Mouse (Mus musculus): Measurements from ENCODE around the gene Poc1b.

The Poc1b gene

GRCm38 (mm10) chr10:99226782-99227181, 119.9 kb downstream of the Poc1b start:
- no peak for DNase-seq (ENCODE audit: low spot score in 2 of 2)

- no peak for DNase-seq (ENCODE audit: low spot score in 2 of 2)
These were observed 121.4 kb downstream of the Poc1b start for GRCm38 (mm10) chr10:99227968-99228864.

GRCm38 (mm10) chr10:99229031-99229684, 122.3 kb downstream of the Poc1b start:
- no peak for DNase-seq (ENCODE audit: low spot score in 2 of 2)

DNA sequence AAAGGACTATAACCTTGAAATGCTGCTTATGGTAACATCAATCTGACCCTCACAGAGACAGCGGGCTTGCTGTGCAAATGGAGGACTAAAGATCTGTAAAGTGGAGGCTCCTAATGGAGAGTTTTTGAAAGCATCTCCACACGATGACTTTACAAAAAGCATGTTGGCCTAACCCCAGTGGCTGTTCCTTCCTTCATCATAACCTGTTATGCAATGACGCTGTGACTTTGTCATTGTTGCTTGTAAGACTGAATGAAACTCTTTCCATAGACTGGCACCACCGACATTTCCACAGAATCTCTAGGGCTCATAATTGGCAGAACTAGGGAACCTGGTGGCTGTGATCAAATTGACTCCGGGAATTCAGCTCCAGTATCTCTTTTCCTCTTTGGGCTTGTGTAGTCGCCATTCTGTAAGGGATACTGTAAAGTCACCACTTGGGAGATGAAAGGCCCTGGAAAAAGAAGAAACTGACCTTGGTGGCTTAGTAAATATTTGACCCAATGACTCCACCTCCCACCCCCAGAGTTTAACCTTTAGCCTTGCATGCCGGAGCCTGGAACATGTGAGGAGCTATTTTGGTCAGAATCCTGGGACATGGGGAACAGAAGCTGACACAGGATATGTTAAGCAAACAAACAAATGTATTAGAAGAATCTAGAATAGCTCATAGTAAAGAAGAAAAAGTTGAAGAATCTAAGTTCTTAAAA, 125.8 kb downstream of the Poc1b start:
- no peak for DNase-seq (ENCODE audit: low spot score in 2 of 2)

GRCm38 (mm10) chr10:99234336-99234735, 127.5 kb downstream of the Poc1b start:
- no peak for DNase-seq (ENCODE audit: low spot score in 2 of 2)

GRCm38 (mm10) chr10:99235081-99235480, 128.2 kb downstream of the Poc1b start:
- no peak for DNase-seq (ENCODE audit: low spot score in 2 of 2)

DNA sequence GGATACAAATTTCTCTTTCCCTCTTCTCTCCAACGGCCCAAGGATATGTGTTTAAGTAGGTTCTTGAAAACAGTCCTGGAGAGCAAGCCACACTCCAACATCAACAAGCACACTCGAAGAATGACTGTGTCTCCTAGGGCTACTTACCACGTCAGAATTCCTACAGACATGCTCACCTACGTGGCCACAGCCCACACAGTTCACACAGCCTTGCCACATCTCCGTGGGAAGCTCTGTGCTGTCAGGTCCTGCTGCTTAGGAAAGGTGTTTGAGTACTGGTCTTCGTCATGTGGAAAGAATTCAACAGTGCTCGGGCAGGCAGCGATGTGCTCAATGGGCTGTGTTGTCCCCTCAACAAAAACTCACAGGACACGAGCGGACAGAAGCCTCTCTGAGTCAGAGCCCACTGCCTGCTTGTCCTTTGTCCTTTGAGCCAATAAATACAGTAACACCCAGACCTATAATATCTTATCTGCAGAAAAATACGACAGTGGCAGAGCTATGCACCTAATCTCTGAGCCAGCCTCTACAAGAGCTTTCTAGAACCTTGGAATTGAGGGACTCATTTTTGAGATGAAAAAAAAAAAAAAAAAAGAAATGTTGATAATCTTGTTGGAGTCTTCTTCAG, 130.5 kb downstream of the Poc1b start:
- no peak for DNase-seq (ENCODE audit: low spot score in 2 of 2)

- no peak for DNase-seq (ENCODE audit: low spot score in 2 of 2)
These were observed 131.7 kb downstream of the Poc1b start for GRCm38 (mm10) chr10:99238537-99238936.

GRCm38 (mm10) chr10:99241284-99241828, 134.5 kb downstream of the Poc1b start:
- DNase-seq (ENCODE audit: low spot score in 2 of 2), result no peak

- DNase-seq (ENCODE audit: low spot score in 2 of 2), result peak; percentile 63 to 67
These were observed 135.2 kb downstream of the Poc1b start for GRCm38 (mm10) chr10:99241829-99242711.

DNA sequence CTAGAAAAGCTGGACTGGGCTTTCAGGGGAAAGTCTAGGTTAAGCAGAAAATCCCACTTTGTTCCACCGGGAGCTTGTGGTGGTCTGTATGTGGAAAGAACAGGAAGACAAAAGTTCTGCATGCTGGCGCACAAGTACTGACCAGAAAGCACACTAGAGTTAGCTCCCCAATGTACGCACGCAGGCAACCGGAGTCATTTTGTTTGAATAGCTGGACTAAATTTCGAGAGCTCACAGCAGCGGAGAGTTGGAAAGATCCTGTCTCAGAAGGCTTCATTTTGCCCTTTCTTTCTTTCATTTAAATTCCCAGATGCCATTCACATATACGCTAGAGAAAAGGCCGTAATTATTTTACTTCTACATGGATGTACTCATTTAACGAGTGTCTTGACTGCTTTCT, 135.9 kb downstream of the Poc1b start:
- no peak for DNase-seq (ENCODE audit: low spot score in 2 of 2)

- DNase-seq (ENCODE audit: low spot score in 2 of 2), result no peak
These were observed 137.2 kb downstream of the Poc1b start for GRCm38 (mm10) chr10:99243907-99244489.

DNA sequence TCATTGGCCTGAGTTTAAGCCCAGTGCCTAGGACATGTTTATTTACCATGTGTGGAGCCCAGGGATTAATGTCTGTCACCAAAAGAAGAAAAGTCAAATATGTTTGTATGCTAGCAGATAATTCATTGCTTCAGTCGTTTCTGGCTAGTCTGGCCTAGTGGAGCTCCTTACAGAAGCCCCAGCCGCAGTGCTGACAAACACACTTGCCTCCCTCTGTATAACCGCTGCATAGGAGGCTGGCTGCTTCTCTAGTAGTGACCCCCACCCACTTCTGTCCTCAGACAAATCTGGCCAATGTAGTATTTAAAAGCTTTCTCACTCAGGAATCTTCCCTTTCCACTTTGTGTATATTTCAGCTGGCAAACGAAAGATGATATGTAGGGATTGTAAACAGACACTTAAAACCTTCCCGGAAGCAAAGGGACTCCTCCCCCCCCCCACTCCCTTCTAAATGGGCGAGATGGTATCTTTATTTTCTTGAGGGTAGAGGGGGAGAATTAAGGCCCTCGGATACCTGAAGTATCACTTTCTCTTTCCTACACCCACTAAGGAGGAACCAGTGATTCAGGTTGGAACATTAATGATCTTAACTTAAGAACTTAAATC, 137.9 kb downstream of the Poc1b start:
- no peak for DNase-seq (ENCODE audit: low spot score in 2 of 2)

DNA sequence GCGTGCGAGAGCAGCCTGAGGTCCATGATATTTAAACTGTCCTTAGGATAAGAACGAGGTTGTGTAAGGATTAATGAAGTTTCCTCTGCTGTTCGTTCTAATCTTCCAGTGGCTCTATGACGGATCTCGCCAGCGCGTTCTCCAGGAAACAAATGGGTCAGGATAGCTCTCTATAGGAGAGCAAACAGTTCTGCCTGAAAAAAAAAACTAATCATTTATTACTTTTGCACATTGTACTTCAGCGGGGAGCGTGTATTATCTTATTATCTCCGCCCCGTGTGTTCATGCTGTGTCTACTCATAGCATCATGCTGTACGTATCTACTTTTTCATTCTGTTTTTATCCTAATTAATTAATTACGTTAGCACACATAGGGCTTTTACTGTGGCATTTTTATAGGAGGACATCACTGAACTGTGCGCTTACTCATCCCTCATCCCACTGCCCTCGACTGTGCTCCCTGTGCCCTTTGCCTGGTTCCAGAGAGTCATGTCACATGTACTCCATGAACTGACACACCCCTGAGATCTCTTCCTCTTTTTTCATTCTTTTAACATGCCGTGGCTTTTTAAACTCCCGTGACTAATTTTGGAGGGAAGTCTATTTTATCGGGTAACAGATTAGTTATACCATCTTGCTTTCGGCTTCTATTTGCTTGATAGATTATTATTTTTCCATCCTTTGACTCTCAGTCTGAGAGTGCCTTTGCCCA, 140.1 kb downstream of the Poc1b start:
- no peak for DNase-seq (ENCODE audit: low spot score in 2 of 2)
